Mouse (Mus musculus): ENCODE results near the gene Tmem132c.

The Tmem132c gene

GRCm38 (mm10) chr5:127609191-127609714, 367.6 kb downstream of the Tmem132c start:
- no peak for DNase-seq (ENCODE audit: low read depth)

- no peak for DNase-seq (ENCODE audit: low read depth)
These were observed 369.3 kb downstream of the Tmem132c start for GRCm38 (mm10) chr5:127610787-127611509.

DNA sequence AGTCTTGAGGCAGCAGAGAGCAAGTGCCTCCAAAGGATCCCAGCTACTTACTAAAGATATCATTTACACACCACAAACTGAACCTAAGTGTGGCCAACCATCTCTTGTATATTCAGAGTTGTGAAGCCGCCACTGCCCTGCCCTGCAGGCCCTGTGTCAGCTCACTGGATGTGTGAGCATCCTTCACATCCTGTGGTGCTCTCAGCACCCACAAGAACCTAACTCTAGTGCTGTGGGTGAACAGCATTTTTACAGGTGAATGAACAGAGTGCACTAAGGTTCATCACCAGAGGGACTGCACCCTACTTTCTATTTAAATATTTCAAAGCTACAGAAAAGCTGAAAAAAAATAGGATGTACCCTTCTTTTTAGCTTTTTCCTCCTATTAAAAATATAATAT, 370.3 kb downstream of the Tmem132c start:
- no peak for DNase-seq (ENCODE audit: low read depth)

- DNase-seq (ENCODE audit: low read depth): no peak
These were observed 370.8 kb downstream of the Tmem132c start for GRCm38 (mm10) chr5:127612397-127612796.
